Mouse (Mus musculus) B cell, adult (primary cell): ENCODE measurements around the gene Olfr1238. TPM values are rescaled to one million over a fixed set of nuclear protein-coding genes. Genes with fewer than 3 reads are reported as not detected.

Experiments
- total RNA-seq: library from RNA; stranded (reverse); gene quantifications from 4 replicates; pipeline ENCODE4 v1.2.4, GENCODE M21; 2023; ENCODE audit not compliant: inconsistent age

Gene Olfr1238
- 0.09 TPM in 1 of 4 replicates, not detected in the others for total RNA-seq

GRCm38 (mm10) chr2:89409576-89409975 lies at the start of gene Olfr1238:
TSS of gene Olfr1238 (minus strand) at chr2:89409676.

GRCm38 (mm10) chr2:89442900-89443299 lies 33.4 kb upstream of the Olfr1238 start, which contains the start of gene Olfr1240:
TSS of gene Olfr1240 (minus strand) at chr2:89443000.

GRCm38 (mm10) chr2:89420307-89420706 lies 10.8 kb upstream of the Olfr1238 start, which contains the start of gene Olfr1239:
TSS of gene Olfr1239 (minus strand) at chr2:89420407.

GRCm38 (mm10) chr2:89364765-89365164 lies 44.7 kb downstream of the Olfr1238 start, which contains the start of gene Olfr1234:
TSS of gene Olfr1234 (minus strand) at chr2:89364865.

Other genes with a start within 250 kb of the Olfr1238 start
- gene Olfr1224-ps1, start 245.6 kb downstream of the Olfr1238 start, total RNA-seq: not detected in 4 replicates
- not detected in 4 replicates for gene Olfr1225, start 235.0 kb downstream of the Olfr1238 start, total RNA-seq
- gene Olfr1226, start 209.6 kb downstream of the Olfr1238 start, total RNA-seq: not detected in 4 replicates
- not detected in 4 replicates for gene Olfr1228, start 155.6 kb downstream of the Olfr1238 start, total RNA-seq
- gene Olfr1229, start 121.7 kb downstream of the Olfr1238 start, total RNA-seq: not detected in 4 replicates
- gene Olfr1230, start 112.4 kb downstream of the Olfr1238 start, total RNA-seq: not detected in 4 replicates
- not detected in 4 replicates for gene Olfr1231, start 102.6 kb downstream of the Olfr1238 start, total RNA-seq
- not detected in 4 replicates for gene Olfr1232, start 80.0 kb downstream of the Olfr1238 start, total RNA-seq
- gene Olfr1233, start 67.3 kb downstream of the Olfr1238 start, total RNA-seq: not detected in 4 replicates
- gene Olfr1234, start 44.8 kb downstream of the Olfr1238 start, total RNA-seq: not detected in 4 replicates
- not detected in 4 replicates for gene Olfr1239, start 10.7 kb upstream of the Olfr1238 start, total RNA-seq
- gene Olfr1240, start 33.3 kb upstream of the Olfr1238 start, total RNA-seq: not detected in 4 replicates
- not detected in 4 replicates for gene Olfr1241, start 77.5 kb upstream of the Olfr1238 start, total RNA-seq
- not detected in 4 replicates for gene Olfr1242, start 88.7 kb upstream of the Olfr1238 start, total RNA-seq
- gene Olfr1243, start 121.8 kb upstream of the Olfr1238 start, total RNA-seq: not detected in 4 replicates
- gene Olfr1245, start 168.8 kb upstream of the Olfr1238 start, total RNA-seq: not detected in 4 replicates
- gene Olfr1246, start 183.5 kb upstream of the Olfr1238 start, total RNA-seq: not detected in 4 replicates
- 0.12 TPM in 1 of 4 replicates, not detected in the others for gene Olfr1247, start 204.5 kb upstream of the Olfr1238 start, total RNA-seq
- not detected in 4 replicates for gene Olfr1248, start 208.6 kb upstream of the Olfr1238 start, total RNA-seq
- not detected in 4 replicates for gene Olfr1249, start 225.3 kb upstream of the Olfr1238 start, total RNA-seq